Comparison of ENCODE assay signal across 11 mouse cellular contexts in genomic region chr16:78451251-78451650, GRCm38 (mm10).
A peak's percentile ranks its signal among the peaks of the same experiment; 100 is the strongest.
DNase-seq lines count a peak whose midpoint lies in the region; ATAC-seq and TF ChIP-seq lines count a peak whose summit lies in the region.
"Had no signal": no experiment of that assay in that cellular context is flagged by ENCODE, and none has a peak within 500 bp of the region (broad histone marks: within the 10 kb centered on the region; RNA-seq: fewer than 3 reads in every experiment).

No protein-coding gene starts in this region.

- CTCF ChIA-PET in Patski (lab: Charles Lee): interaction anchor here (0.7 to 1.4 kb wide), 2 partner anchors 18 to 69 kb away, joined by 3 to 4 read pairs; no protein-coding TSS in a partner anchor

- no peaks in the 10 kb centered on the region for H3K27me3 ChIP-seq in forebrain, embryonic 15.5 days
- no peaks in the 10 kb centered on the region for H3K27me3 ChIP-seq in forebrain, embryonic 14.5 days (replicated peaks; ENCODE audit: control insufficient read depth, insufficient read depth, low read length)
- no peaks in the 10 kb centered on the region for H3K27me3 ChIP-seq in Patski
- H3K27me3 ChIP-seq: embryonic facial prominence, embryonic 12.5 days had no signal

- DNase-seq in forebrain, embryonic 14.5 days (ENCODE audit: low spot score): no peak
- no peak for DNase-seq in Patski (ENCODE audit: low read depth, low spot score)
- peak; percentile 15 to 29 for DNase-seq in kidney, adult 8-10 months
- peak; percentile 33 for DNase-seq in lung, postnatal 25 days (ENCODE audit: low spot score)
- no peak for DNase-seq in B cell, adult 2 months
- DNase-seq in layer of hippocampus, adult 11-12 months (ENCODE audit: low spot score): no peak
- DNase-seq in right cerebral cortex, postnatal 25 days: no peak
- DNase-seq: thymus, postnatal 4 days had no signal

- no peaks in the 10 kb centered on the region for H3K4me1 ChIP-seq in forebrain, embryonic 15.5 days
- no peaks in the 10 kb centered on the region for H3K4me1 ChIP-seq in forebrain, embryonic 14.5 days (ENCODE audit: control insufficient read depth, insufficient read depth, low read length)
- H3K4me1 ChIP-seq: embryonic facial prominence, embryonic 12.5 days; limb, embryonic 12.5 days had no signal

- H3K9ac ChIP-seq in forebrain, embryonic 15.5 days (replicated peaks): no peak overlapping the region
- no peak overlapping the region for H3K9ac ChIP-seq in forebrain, embryonic 14.5 days (ENCODE audit: low read length)
- H3K9ac ChIP-seq: embryonic facial prominence, embryonic 12.5 days; limb, embryonic 12.5 days had no signal

- in situ Hi-C loops in Patski (cut with MboI; ENCODE audit: low pct_unique_long_range_greater_than_20kb): loop anchor here (10.0 to 25.0 kb wide), 2 partner anchors 184 to 486 kb away; partner anchors contain the start of gene Chodl

- no peak overlapping the region for H3K4me3 ChIP-seq in forebrain, embryonic 15.5 days
- H3K4me3 ChIP-seq in forebrain, embryonic 14.5 days (ENCODE audit: low read depth, low read length): no peak overlapping the region
- H3K4me3 ChIP-seq: embryonic facial prominence, embryonic 12.5 days; limb, embryonic 12.5 days had no signal

- H3K9me3 ChIP-seq in forebrain, embryonic 15.5 days: no peaks in the 10 kb centered on the region
- no peaks in the 10 kb centered on the region for H3K9me3 ChIP-seq in forebrain, embryonic 14.5 days (replicated peaks; ENCODE audit: control insufficient read depth, low read length)
- H3K9me3 ChIP-seq: embryonic facial prominence, embryonic 12.5 days; limb, embryonic 12.5 days had no signal

- no peak overlapping the region for H3K4me2 ChIP-seq in forebrain, embryonic 15.5 days (replicated peaks)
- no peak overlapping the region for H3K4me2 ChIP-seq in forebrain, embryonic 14.5 days (ENCODE audit: low read length)
- H3K4me2 ChIP-seq: embryonic facial prominence, embryonic 12.5 days; limb, embryonic 12.5 days had no signal

- H3K27ac ChIP-seq in forebrain, embryonic 15.5 days (replicated peaks): no peak overlapping the region
- H3K27ac ChIP-seq in forebrain, embryonic 14.5 days (ENCODE audit: low read depth, low read length): no peak overlapping the region
- H3K27ac ChIP-seq: embryonic facial prominence, embryonic 12.5 days; limb, embryonic 12.5 days had no signal

- no peaks in the 10 kb centered on the region for H3K36me3 ChIP-seq in forebrain, embryonic 15.5 days
- no peaks in the 10 kb centered on the region for H3K36me3 ChIP-seq in forebrain, embryonic 14.5 days (ENCODE audit: control insufficient read depth, insufficient read depth, low read length)
- H3K36me3 ChIP-seq: embryonic facial prominence, embryonic 12.5 days; limb, embryonic 12.5 days had no signal

- TF ChIP-seq CTCF in Patski (IDR thresholded peaks at IDR 0.05): no peak

- 0 out of 2 replicates have a peak, but pooled peaks have one; percentile 32 for ATAC-seq in forebrain, embryonic 15.5 days (replicated peaks)
- ATAC-seq in forebrain, embryonic 14.5 days: no peak
- peak; percentile 47 for ATAC-seq in Patski

- POLR2A ChIA-PET in Patski (lab: Charles Lee): no interaction called here

- WGBS in forebrain, embryonic 15.5 days: 58% methylated on average over 11 of the region's 11 CpGs
- WGBS in forebrain, embryonic 14.5 days: 58% methylated on average over 11 of the region's 11 CpGs

Comparison
In these comparisons a context has a peak if more than half of its experiments do, and no peak if none do; other contexts are left out.
1. DNase-seq: peak in kidney, adult 8-10 months (2 of 2) and lung, postnatal 25 days (single experiment); none in forebrain, embryonic 14.5 days (single experiment), Patski (single experiment), B cell, adult 2 months (0 of 2), layer of hippocampus, adult 11-12 months (single experiment) and right cerebral cortex, postnatal 25 days (single experiment).